Mouse (Mus musculus) adrenal gland, postnatal 10 days (tissue): Measurements from ENCODE around the gene Slc25a24. TPM values are rescaled to one million over a fixed set of nuclear protein-coding genes. Genes with fewer than 3 reads are reported as not detected.

Experiments used
- DNase-seq: peaks from one replicate; pipeline ENCODE4 v3.0.0; 2021; ENCODE audit warnings: mixed read lengths
- total RNA-seq, 2 experiments: library from RNA; stranded (reverse); gene quantifications; 2 replicates each; pipeline ENCODE4 v1.2.3; 2021

Gene Slc25a24
- total RNA-seq, 2 experiments from 2014 or later = 26.8 to 31.8 TPM

DNA sequence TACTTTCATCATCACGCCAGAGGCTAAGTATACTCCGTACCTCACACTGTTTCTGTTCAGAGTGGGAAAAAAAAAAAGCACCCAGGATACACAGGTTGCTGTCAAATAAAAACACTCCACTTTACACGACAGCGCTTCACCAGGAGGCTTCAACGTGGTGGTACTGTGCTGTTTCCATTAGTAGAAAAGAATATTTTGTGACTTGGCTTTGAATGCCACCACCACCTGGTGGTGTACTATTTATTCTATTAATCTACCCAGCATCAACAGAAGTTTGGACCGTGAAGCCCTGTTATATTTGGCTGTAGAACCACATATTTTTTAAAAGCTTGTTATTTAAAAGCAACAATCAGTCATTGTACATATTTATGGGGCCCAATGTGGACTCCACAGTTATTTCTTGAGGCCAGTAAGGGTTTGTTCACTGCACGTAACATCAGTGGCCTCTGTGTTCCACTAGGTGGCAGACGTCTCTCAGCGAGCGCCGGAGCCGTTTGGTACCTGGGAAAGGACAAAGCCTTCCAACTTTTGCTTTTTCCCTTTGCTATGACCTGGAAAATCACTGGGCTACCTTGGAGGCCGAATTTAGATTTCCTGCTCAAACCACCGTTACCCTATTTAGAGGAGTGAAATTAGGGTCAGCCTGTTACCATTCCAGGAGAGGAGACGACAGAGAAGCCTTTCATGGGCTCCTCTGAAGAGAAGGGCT is 48.3 kb downstream of the Slc25a24 start:
- peak; percentile 77 for DNase-seq

DNA sequence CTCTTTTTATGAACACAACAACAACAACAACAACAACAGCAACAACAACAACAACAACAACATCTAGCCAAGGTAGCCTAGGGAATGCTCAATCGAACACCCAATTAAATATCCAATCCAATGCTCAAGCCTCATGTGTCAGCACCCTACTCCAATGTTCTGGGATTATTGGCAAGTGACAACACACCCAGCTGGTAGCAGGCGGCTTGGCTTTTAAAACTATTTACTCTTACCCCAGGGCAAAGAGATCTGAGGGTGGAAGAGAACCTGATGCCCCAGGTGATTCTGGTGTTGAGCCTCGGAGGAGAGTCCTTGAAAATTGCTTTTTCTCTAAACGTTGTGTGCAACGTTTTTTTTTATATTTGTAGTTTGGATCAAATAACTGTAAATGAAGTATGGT is 51.4 kb downstream of the Slc25a24 start:
- no peak for DNase-seq

DNA sequence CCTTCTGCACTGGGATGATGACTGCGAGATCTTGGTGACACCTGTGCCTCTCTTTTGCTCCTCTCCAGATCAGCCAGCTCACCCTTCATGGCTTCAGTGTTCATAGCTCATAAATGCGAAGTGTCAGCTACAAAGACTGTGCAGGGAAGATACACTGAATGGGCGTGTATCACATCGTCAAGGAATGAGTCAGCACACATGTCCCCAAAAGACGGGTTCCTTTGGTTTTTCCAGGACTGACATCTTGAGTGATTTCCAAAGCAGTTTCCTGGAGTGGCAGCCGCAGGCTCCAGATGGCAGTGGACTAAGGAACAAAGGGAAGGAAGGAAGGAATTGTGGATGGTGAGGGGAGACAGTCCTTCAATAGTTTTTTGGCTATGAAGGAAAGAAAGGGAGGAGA is 55.8 kb downstream of the Slc25a24 start:
- no peak for DNase-seq

DNA sequence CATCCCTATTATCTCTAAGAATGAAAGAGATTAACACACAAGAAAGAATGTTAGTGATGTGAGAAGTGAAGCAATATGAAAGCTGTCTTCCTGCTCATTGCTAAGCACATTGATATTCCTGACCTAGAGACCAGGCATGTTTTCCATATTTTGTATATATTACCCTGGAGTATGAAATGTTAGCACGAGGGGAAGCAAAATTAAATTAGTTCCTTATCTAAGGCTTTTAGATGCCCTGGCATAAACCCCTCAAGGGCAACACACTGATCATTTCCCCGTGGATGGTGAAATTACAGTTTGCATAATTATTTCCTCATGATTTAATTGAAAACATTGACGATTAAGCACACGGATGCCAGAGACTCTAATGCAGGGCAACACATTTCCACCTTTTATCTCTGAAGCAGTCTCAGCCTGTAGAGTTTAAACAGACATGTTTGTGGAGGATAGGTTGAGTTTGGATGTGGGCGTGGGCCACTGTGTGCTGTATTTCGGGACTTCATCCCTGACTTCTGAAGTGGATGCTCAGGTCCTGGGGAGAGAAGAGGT is 56.7 kb downstream of the Slc25a24 start:
- DNase-seq = no peak

DNA sequence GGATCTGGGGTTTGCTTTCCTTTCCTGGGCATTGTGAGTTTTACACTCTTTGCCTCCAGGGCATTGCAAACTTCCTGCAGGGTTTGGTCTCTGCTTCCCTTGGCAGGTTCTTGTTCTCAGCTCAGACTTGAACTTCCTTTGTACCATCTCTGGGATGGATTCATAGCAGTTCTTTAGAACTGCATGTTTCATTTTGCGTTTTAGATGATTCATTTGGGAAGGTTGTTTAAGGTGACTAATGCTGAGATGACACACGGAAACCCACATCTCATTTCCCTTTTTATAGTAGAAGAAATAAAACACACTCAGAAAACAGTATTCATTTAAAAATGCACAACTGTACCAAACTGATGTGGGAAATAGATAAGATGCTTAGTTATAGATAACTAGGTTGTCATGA is 73.2 kb downstream of the Slc25a24 start:
- no peak for DNase-seq

DNA sequence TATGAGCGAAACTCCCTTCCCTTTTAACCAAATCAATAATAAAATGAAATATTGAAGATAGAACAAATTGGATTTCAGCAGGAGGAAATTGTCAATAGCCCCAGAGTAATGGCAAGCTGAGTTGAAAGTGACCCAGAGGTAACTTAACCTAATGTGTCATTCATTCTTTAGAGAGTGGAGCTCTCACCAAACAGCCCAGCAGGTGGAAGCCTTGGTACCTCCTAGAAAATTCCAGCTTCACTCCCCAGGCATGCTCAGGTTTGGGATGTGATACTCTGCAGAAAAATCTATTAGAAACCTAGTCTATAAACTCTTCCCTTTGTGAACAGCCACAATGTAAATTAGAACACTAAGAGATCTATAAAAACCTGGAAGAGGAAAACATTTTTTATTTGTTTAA is 76.3 kb downstream of the Slc25a24 start:
- DNase-seq = no peak

DNA sequence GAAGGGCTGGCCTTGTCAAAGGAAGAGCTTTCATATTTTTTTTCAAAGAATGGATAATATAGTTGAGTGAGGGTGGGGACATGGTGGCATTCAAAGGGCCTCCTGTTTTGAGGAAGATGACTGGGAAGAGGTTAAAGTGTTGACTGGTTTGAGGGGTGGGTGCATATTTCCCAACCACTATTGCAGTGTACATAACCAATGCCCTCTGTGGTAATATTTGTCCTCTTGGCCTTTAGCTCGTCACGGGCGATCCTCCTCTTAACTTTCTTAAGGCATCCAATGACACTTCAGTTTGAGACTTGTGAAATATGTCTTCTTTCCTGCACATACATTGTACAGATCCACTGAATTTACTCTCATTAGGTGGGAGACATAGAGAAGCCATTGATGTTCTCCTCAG is 89.4 kb downstream of the Slc25a24 start:
- no peak for DNase-seq

DNA sequence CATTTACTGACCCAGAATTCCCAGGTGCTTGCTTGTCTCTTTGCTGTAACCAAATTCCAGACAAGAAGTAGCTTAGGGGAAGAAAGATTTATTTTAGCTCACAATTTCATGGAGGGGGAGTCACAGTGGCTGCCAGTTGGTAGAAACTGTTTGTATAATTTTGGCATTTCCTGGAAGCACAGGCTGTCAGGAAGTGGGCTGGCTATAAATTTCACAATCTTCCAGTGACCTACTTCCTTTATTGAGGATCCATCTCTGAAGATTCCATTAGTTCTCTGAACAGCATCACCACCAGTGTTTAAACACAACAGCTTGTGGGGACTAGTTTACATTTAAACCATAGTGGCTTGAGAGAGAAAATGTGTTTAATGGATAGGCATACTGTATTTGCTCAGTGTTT is 93.4 kb downstream of the Slc25a24 start:
- no peak for DNase-seq

Other genes starting within 250 kb of the Slc25a24 start
- 1 to 10 TPM in 1 of 2 experiments, under 1 TPM in 1; 0.39 to 1.4 TPM for gene Fndc7, start 233.1 kb upstream of the Slc25a24 start, total RNA-seq
- gene Prpf38b, start 211.4 kb upstream of the Slc25a24 start, total RNA-seq = 10 to 100 TPM; 52.8 to 65.7 TPM
- gene Henmt1, start 183.3 kb upstream of the Slc25a24 start, total RNA-seq = not detected
- gene Gm9857, start 182.7 kb upstream of the Slc25a24 start, total RNA-seq = not detected
- gene Fam102b, start 95.5 kb upstream of the Slc25a24 start, total RNA-seq = 10 to 100 TPM; 14.8 to 18.0 TPM
- not detected for gene Slc25a54, start 42.7 kb upstream of the Slc25a24 start, total RNA-seq
- gene Vav3, start 217.5 kb downstream of the Slc25a24 start, total RNA-seq = 1 to 10 TPM; 5.7 to 6.2 TPM